Mouse (Mus musculus) E14TG2a.4 (cell line): ENCODE data around the gene Rnasel.

ENCODE experiments used
- H3K27me3 ChIP-seq: 2 replicates; pipeline ENCODE4 v1.6.1; 2014; ENCODE audit warnings: low read length, control low read depth; ENCODE audit not compliant: insufficient read depth
- H3K36me3 ChIP-seq: 2 replicates; pipeline ENCODE4 v1.6.1; 2014; ENCODE audit warnings: low read length, control low read depth; ENCODE audit not compliant: insufficient read depth
- H3K4me1 ChIP-seq: replicated peaks from 2 replicates; pipeline ENCODE4 v1.6.1; 2014; ENCODE audit warnings: low read depth, low read length, control low read depth
- H3K4me3 ChIP-seq: replicated peaks from 2 replicates; pipeline ENCODE4 v1.5.1; 2014; ENCODE audit warnings: mild to moderate bottlenecking, low read length
- H3K9me3 ChIP-seq: 2 replicates; pipeline ENCODE4 v1.6.1; 2014; ENCODE audit warnings: low read length, control low read depth
- CTCF ChIP-seq: conservative IDR thresholded peaks from 2 replicates; pipeline ENCODE4 v1.5.1; 2014; ENCODE audit warnings: low read length
- NANOG ChIP-seq: IDR thresholded peaks from 2 replicates; pipeline ENCODE4 v1.6.1; 2014; ENCODE audit warnings: borderline replicate concordance, low read length, mixed read lengths
- POU5F1 ChIP-seq: IDR thresholded peaks from 2 replicates; pipeline ENCODE4 v1.6.1; 2014; ENCODE audit warnings: low read length, borderline replicate concordance

Rnasel gene

GRCm38 (mm10) chr1:153749211-153749801, at the start of gene Rnasel:
Gene Rnasel, plus strand, starts transcription at chr1:153749426.
- H3K4me1 ChIP-seq: peaks cover 40% of the 10 kb centered on the region
- peak within 1 kb of the TSS; percentile 43 for H3K4me3 ChIP-seq
- no peaks in the 10 kb centered on the region for H3K9me3 ChIP-seq
- peaks cover 41% of the 10 kb centered on the region for H3K27me3 ChIP-seq
- no peak for TF ChIP-seq NANOG
- TF ChIP-seq CTCF: peak; percentile 66
- no peak for TF ChIP-seq POU5F1
- peaks cover 5% of the 10 kb centered on the region for H3K36me3 ChIP-seq

DNA sequence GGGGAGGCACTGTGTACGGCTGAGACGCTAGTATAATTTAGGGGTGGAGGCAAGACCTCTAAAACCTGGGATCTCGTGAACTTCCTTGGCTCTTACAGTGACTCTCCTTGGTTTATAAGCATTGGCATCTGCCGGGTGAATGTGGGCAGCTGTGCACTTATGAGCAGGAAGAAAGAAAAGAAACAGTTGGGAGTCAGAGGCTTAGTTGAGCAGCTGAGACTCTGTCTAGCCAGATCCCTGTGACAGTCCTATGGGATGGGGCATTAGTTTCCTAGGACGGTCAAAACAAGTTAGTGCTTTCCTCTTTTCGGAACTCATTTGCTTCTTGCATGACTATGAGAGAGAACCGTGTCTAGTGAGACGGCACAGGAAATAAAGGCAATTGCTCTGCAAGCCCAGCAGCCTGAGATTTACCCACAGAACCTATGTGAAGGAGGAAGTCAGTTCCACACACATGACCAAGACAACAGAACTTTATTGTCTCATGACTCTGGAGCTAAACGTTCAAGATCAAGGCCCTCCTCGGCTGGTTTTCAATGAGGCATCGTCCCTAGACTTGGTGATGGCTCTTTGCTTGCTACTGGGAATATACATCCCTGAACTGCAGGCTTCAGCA, 48.7 kb upstream of the Rnasel start:
- TF ChIP-seq NANOG: no peak
- TF ChIP-seq POU5F1: no peak
- no peak for TF ChIP-seq CTCF
- no peaks in the 10 kb centered on the region for H3K36me3 ChIP-seq
- H3K27me3 ChIP-seq: peaks cover 25% of the 10 kb centered on the region
- no peaks in the 10 kb centered on the region for H3K9me3 ChIP-seq
- peaks cover 41% of the 10 kb centered on the region for H3K4me1 ChIP-seq
- no peak overlapping the region for H3K4me3 ChIP-seq

- TF ChIP-seq CTCF: no peak
- no peak for TF ChIP-seq POU5F1
- no peak for TF ChIP-seq NANOG
- no peaks in the 10 kb centered on the region for H3K9me3 ChIP-seq
- no peak overlapping the region for H3K4me3 ChIP-seq
- peaks cover 44% of the 10 kb centered on the region for H3K4me1 ChIP-seq
- no peaks in the 10 kb centered on the region for H3K36me3 ChIP-seq
- H3K27me3 ChIP-seq: peaks cover 24% of the 10 kb centered on the region
Measured at GRCm38 (mm10) chr1:153701461-153701860, 47.8 kb upstream of the Rnasel start.

GRCm38 (mm10) chr1:153702166-153702852, 46.9 kb upstream of the Rnasel start:
- no peak overlapping the region for H3K4me3 ChIP-seq
- no peaks in the 10 kb centered on the region for H3K9me3 ChIP-seq
- peaks cover 38% of the 10 kb centered on the region for H3K4me1 ChIP-seq
- TF ChIP-seq CTCF (no peak), POU5F1 (no peak), NANOG (no peak)
- H3K27me3 ChIP-seq: peaks cover 16% of the 10 kb centered on the region
- no peaks in the 10 kb centered on the region for H3K36me3 ChIP-seq

- no peak for TF ChIP-seq NANOG
- TF ChIP-seq CTCF: no peak
- TF ChIP-seq POU5F1: no peak
- H3K4me3 ChIP-seq: no peak overlapping the region
Measured at GRCm38 (mm10) chr1:153702853-153703410, 46.3 kb upstream of the Rnasel start.

GRCm38 (mm10) chr1:153703445-153703991, 45.7 kb upstream of the Rnasel start:
- Histone ChIP-seq H3K4me1 (peaks cover 32% of the 10 kb centered on the region), H3K4me3 (no peak overlapping the region), H3K27me3 (peaks cover 12% of the 10 kb centered on the region), H3K36me3 (no peaks in the 10 kb centered on the region), H3K9me3 (no peaks in the 10 kb centered on the region)
- TF ChIP-seq POU5F1 (no peak), NANOG (no peak)

More at GRCm38 (mm10) chr1:153702853-153703410, 46.3 kb upstream of the Rnasel start:
- peaks cover 32% of the 10 kb centered on the region for H3K4me1 ChIP-seq
- H3K36me3 ChIP-seq: no peaks in the 10 kb centered on the region
- H3K27me3 ChIP-seq: peaks cover 16% of the 10 kb centered on the region
- H3K9me3 ChIP-seq: no peaks in the 10 kb centered on the region

GRCm38 (mm10) chr1:153704174-153704573, 45.1 kb upstream of the Rnasel start:
- Histone ChIP-seq H3K27me3 (peaks cover 10% of the 10 kb centered on the region), H3K9me3 (no peaks in the 10 kb centered on the region), H3K36me3 (no peaks in the 10 kb centered on the region), H3K4me1 (peaks cover 32% of the 10 kb centered on the region), H3K4me3 (no peak overlapping the region)
- TF ChIP-seq POU5F1 (no peak), CTCF (no peak), NANOG (no peak)

- no peak for TF ChIP-seq POU5F1
- no peak for TF ChIP-seq NANOG
- no peak for TF ChIP-seq CTCF
- Histone ChIP-seq H3K27me3 (peaks cover 10% of the 10 kb centered on the region), H3K9me3 (no peaks in the 10 kb centered on the region), H3K4me3 (no peak overlapping the region), H3K4me1 (peaks cover 32% of the 10 kb centered on the region), H3K36me3 (no peaks in the 10 kb centered on the region)
Measured at GRCm38 (mm10) chr1:153704996-153705395, 44.2 kb upstream of the Rnasel start.
